Mouse (Mus musculus) erythroblast, embryonic 14.5 days (primary cell): ENCODE measurements around the gene Msmp.

Experiments
- GATA1 ChIP-seq: IDR thresholded peaks from 2 replicates; pipeline ENCODE4 v1.6.1; 2012; ENCODE audit warnings: low read length, inconsistent platforms, mixed read lengths
- TAL1 ChIP-seq: IDR thresholded peaks from 3 replicates; pipeline ENCODE4 v1.6.1; 2012; ENCODE audit warnings: low read length, inconsistent platforms, mixed read lengths

- no peak for TF ChIP-seq TAL1
- TF ChIP-seq GATA1 = no peak
These were observed 873 bp downstream of the Msmp start for GRCm38 (mm10) chr4:43583421-43583820.
